Mouse (Mus musculus) G1E (cell line): Measurements from ENCODE around the gene Slc17a8.

Experiments
- CTCF ChIP-seq: IDR thresholded peaks from 2 replicates; pipeline ENCODE4 v1.5.1; 2012; ENCODE audit warnings: low read depth, low read length, inconsistent platforms, mixed read lengths
- GATA1 ChIP-seq: IDR thresholded peaks from 2 replicates; pipeline ENCODE4 v1.6.1; 2012; ENCODE audit warnings: borderline replicate concordance, low read length, inconsistent platforms, mixed read lengths
- GATA2 ChIP-seq: IDR thresholded peaks from 2 replicates; pipeline ENCODE4 v1.6.1; 2012; ENCODE audit warnings: low read depth, low read length, inconsistent platforms, borderline replicate concordance
- TAL1 ChIP-seq: conservative IDR thresholded peaks from 2 replicates; pipeline ENCODE4 v1.6.1; 2012; ENCODE audit warnings: low read depth, low read length, inconsistent platforms, mixed read lengths

GRCm38 (mm10) chr10:89667571-89667970 lies 46.5 kb upstream of the Slc17a8 start:
- TF ChIP-seq CTCF (no peak), GATA1 (no peak), TAL1 (no peak), GATA2 (no peak)
